14 mouse cellular contexts compared by ENCODE assay signal in the genomic region with DNA sequence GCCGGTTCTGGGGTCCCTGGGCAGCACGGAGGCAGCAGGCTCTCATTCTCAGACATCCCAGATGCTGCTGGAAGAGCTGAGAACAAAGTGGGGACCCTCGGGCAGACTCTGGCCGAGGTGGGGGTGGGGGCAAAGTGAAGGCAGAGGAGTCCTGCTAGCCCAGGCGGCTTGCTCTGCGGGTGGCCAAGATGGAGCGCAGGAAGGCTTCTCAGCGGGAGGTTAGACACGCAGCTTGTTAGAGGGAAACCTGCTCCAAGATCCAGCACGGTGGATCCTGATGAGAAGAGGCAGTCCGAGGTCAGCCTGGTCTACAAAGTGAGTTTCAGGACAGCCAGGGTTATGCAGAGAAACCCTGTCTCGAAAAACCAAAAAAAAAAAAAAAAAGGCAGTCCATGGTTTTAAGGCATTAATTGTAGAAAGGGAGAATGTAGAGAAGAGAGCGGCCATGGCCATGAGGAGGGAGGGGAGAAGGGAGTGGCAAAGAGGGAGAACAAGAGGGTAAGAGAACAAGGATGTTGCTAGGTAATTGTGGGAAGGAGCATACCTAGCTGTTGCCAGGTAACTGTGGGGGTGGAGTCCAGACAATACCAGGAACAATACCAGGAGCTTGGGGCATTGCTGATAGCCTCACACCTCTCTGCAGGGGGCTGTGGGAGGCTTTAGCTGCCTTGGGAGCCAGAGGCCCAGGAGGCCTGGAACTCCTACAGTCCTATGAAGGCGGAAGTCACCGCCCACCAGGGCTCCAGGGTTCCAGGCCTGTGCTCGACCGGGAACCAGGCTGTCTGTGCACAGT. TPM values are rescaled to one million over a fixed set of nuclear protein-coding genes. Genes with fewer than 3 reads are reported as not detected.
DNase-seq lines count a peak whose midpoint lies in the region; ATAC-seq and TF ChIP-seq lines count a peak whose summit lies in the region.
"Had no signal": no experiment of that assay in that cellular context is flagged by ENCODE, and none has a peak within 500 bp of the region (broad histone marks: within the 10 kb centered on the region; RNA-seq: fewer than 3 reads in every experiment).

No protein-coding gene starts in this region.

- H3K36me3 ChIP-seq in embryonic facial prominence, embryonic 10.5 days (replicated peaks) = peaks cover 28% of the 10 kb centered on the region
- H3K36me3 ChIP-seq in stomach, postnatal 0 days (ENCODE audit: control insufficient read depth, insufficient read depth, low read length) = peaks cover 2% of the 10 kb centered on the region; the same call in 1 of the 2 replicates
- H3K36me3 ChIP-seq: G1E had no signal

- no peak overlapping the region for H3K4me2 ChIP-seq in stomach, postnatal 0 days (replicated peaks; ENCODE audit: low read depth)

- no peaks in the 10 kb centered on the region for H3K9me3 ChIP-seq in embryonic facial prominence, embryonic 10.5 days
- no peaks in the 10 kb centered on the region for H3K9me3 ChIP-seq in stomach, postnatal 0 days (ENCODE audit: control insufficient read depth, low read length)
- H3K9me3 ChIP-seq: G1E had no signal

- TF ChIP-seq POLR2A in lung, adult 2 months (IDR thresholded peaks at IDR 0.05; ENCODE audit: borderline replicate concordance, extremely low read depth, low read depth, low read length) = no peak

- peaks cover 10% of the 10 kb centered on the region for H3K4me1 ChIP-seq in embryonic facial prominence, embryonic 10.5 days
- H3K4me1 ChIP-seq in lung, adult 2 months (ENCODE audit: control insufficient read depth, insufficient read depth, low read length) = no peaks in the 10 kb centered on the region
- no peaks in the 10 kb centered on the region for H3K4me1 ChIP-seq in stomach, postnatal 0 days (replicated peaks; ENCODE audit: control insufficient read depth, insufficient read depth)

- peak overlapping the region; percentile 43; the same call in 1 of the 2 replicates for H3K27ac ChIP-seq in layer of hippocampus, adult 2 months
- 0 out of 2 replicates have a peak overlapping the region, but pooled peaks have one; percentile 10 for H3K27ac ChIP-seq in embryonic facial prominence, embryonic 10.5 days (replicated peaks)
- H3K27ac ChIP-seq in stomach, postnatal 0 days (replicated peaks) = no peak overlapping the region

- TF ChIP-seq EP300 in stomach, postnatal 0 days (optimal IDR thresholded peaks at IDR 0.05) = no peak

- no peaks in the 10 kb centered on the region for H3K27me3 ChIP-seq in embryonic facial prominence, embryonic 10.5 days (replicated peaks; ENCODE audit: low read depth, poor library complexity, severe bottlenecking)
- no peaks in the 10 kb centered on the region for H3K27me3 ChIP-seq in stomach, postnatal 0 days (ENCODE audit: control insufficient read depth, insufficient read depth, low read length)

- H3K9ac ChIP-seq in stomach, postnatal 0 days (ENCODE audit: low read length) = no peak overlapping the region

- no peak overlapping the region for H3K4me3 ChIP-seq in layer of hippocampus, adult 2 months
- H3K4me3 ChIP-seq in embryonic facial prominence, embryonic 10.5 days = no peak overlapping the region
- no peak overlapping the region for H3K4me3 ChIP-seq in lung, adult 2 months (replicated peaks; ENCODE audit: extremely low read depth, low read depth, low read length)
- H3K4me3 ChIP-seq in stomach, postnatal 0 days (ENCODE audit: low read depth, low read length) = no peak overlapping the region
- H3K4me3 ChIP-seq: erythroblast, embryonic 14.5 days had no signal

- no peak for DNase-seq in layer of hippocampus, adult 2 months (ENCODE audit: low spot score in 2 of 2)
- no peak for DNase-seq in layer of hippocampus, adult 8-10 months (ENCODE audit: low spot score in 2 of 2)
- DNase-seq in embryonic facial prominence, embryonic 10.5 days (ENCODE audit: low spot score) = no peak
- peak; percentile 8 for DNase-seq in lung, adult 2 months
- DNase-seq in stomach, postnatal 0 days (ENCODE audit: low spot score) = peak; percentile 61
- DNase-seq in urinary bladder, adult 2 months (ENCODE audit: low spot score) = no peak
- no peak for DNase-seq in heart, adult 8-10 months (ENCODE audit: low spot score)
- DNase-seq: adrenal gland, postnatal 14 days; cerebellum, adult 8-10 months; gastrocnemius, postnatal 14 days; kidney, adult 8-10 months; liver had no signal

- peak; percentile 83 for ATAC-seq in stomach, postnatal 0 days (ENCODE audit: low FRiP score, low TSS enrichment)

- no peak for TF ChIP-seq CTCF in layer of hippocampus, adult 2 months (conservative IDR thresholded peaks at IDR 0.05)
- TF ChIP-seq CTCF in lung, adult 2 months (IDR thresholded peaks at IDR 0.05; ENCODE audit: insufficient read depth, low read length) = no peak
- TF ChIP-seq CTCF in stomach, postnatal 0 days (IDR thresholded peaks at IDR 0.05; ENCODE audit: low read depth) = no peak

- WGBS in embryonic facial prominence, embryonic 10.5 days = 24% methylated on average over 17 of the region's 17 CpGs
- 63% methylated on average over 17 of the region's 17 CpGs for WGBS in lung, adult 2 months
- 40% methylated on average over 17 of the region's 17 CpGs for WGBS in stomach, postnatal 0 days

RNA-seq across cellular contexts. Expression of a gene that starts 25.7 kb away (rescaled TPM):
- 10 to 100 TPM; 30.5 to 31.7 TPM for total RNA-seq in layer of hippocampus, adult 2 months (2021)
- total RNA-seq in layer of hippocampus, adult 8-10 months (2022) = 10 to 100 TPM; 24.4 to 31.5 (median 29.1) TPM
- 57.0 and 61.5 TPM in 2 replicates for polyA plus RNA-seq in embryonic facial prominence, embryonic 10.5 days (2016; fragmentation: Nextera tagmentation; extraction: Ambion mirVana)
- polyA plus RNA-seq in lung, adult 2 months (2012; rRNA removed) = 6.1 and 8.2 TPM in 2 replicates
- 32.6 and 35.0 TPM in 2 replicates for polyA plus RNA-seq in stomach, postnatal 0 days (2015; fragmentation: Nextera tagmentation; extraction: Ambion mirVana)
- 27.3 and 31.9 TPM in 2 replicates for polyA plus RNA-seq in urinary bladder, adult 2 months (2012; rRNA removed)
- total RNA-seq in heart, adult 8-10 months (2022) = 10 to 100 TPM; 26.2 to 33.3 (median 28.2) TPM

RNA-seq across cellular contexts. Expression of a gene that starts 43.5 kb away (rescaled TPM):
- total RNA-seq in layer of hippocampus, adult 2 months (2021) = 10 to 100 TPM; 28.5 to 28.9 TPM
- 10 to 100 TPM; 27.9 to 36.9 (median 30.0) TPM for total RNA-seq in layer of hippocampus, adult 8-10 months (2022)
- 17.3 and 17.4 TPM in 2 replicates for polyA plus RNA-seq in embryonic facial prominence, embryonic 10.5 days (2016; fragmentation: Nextera tagmentation; extraction: Ambion mirVana)
- 25.5 and 28.3 TPM in 2 replicates for polyA plus RNA-seq in lung, adult 2 months (2012; rRNA removed)
- 29.4 TPM in 2 replicates for polyA plus RNA-seq in stomach, postnatal 0 days (2015; fragmentation: Nextera tagmentation; extraction: Ambion mirVana)
- 42.8 and 52.0 TPM in 2 replicates for polyA plus RNA-seq in urinary bladder, adult 2 months (2012; rRNA removed)
- 10 to 100 TPM; 21.5 to 25.4 (median 24.6) TPM for total RNA-seq in heart, adult 8-10 months (2022)

RNA-seq across cellular contexts. Expression of a gene that starts 51.8 kb away (rescaled TPM):
- 10 to 100 TPM; 77.1 to 78.0 TPM for total RNA-seq in layer of hippocampus, adult 2 months (2021)
- total RNA-seq in layer of hippocampus, adult 8-10 months (2022) = 10 to 100 TPM; 59.0 to 78.0 (median 67.0) TPM
- 16.9 and 17.6 TPM in 2 replicates for polyA plus RNA-seq in embryonic facial prominence, embryonic 10.5 days (2016; fragmentation: Nextera tagmentation; extraction: Ambion mirVana)
- 7.6 and 13.2 TPM in 2 replicates for polyA plus RNA-seq in lung, adult 2 months (2012; rRNA removed)
- polyA plus RNA-seq in stomach, postnatal 0 days (2015; fragmentation: Nextera tagmentation; extraction: Ambion mirVana) = 90.2 and 91.7 TPM in 2 replicates
- polyA plus RNA-seq in urinary bladder, adult 2 months (2012; rRNA removed) = 30.7 and 33.5 TPM in 2 replicates
- 10 to 100 TPM; 11.0 to 14.3 (median 12.2) TPM for total RNA-seq in heart, adult 8-10 months (2022)
- total RNA-seq: G1E had no signal
- polyA plus RNA-seq: erythroblast, embryonic 14.5 days; G1E had no signal

Comparison
In these comparisons a context has a peak if more than half of its experiments do, and no peak if none do; other contexts are left out.
1. DNase-seq: peak in lung, adult 2 months (single experiment) and stomach, postnatal 0 days (single experiment); none in layer of hippocampus, adult 2 months (0 of 2), layer of hippocampus, adult 8-10 months (0 of 2), embryonic facial prominence, embryonic 10.5 days (single experiment), urinary bladder, adult 2 months (single experiment) and heart, adult 8-10 months (single experiment).